Mouse (Mus musculus) liver, embryonic 14.5 days (tissue): ENCODE results near the gene Ifih1.

ENCODE experiments used
- CTCF ChIP-seq: IDR thresholded peaks from 2 replicates; pipeline ENCODE4 v1.5.1; 2016; ENCODE audit warnings: antibody characterized with exemption, low read depth, control low read depth
- EP300 ChIP-seq: IDR thresholded peaks from 2 replicates; pipeline ENCODE4 v1.6.1; 2016; ENCODE audit warnings: antibody characterized with exemption, low read depth

DNA sequence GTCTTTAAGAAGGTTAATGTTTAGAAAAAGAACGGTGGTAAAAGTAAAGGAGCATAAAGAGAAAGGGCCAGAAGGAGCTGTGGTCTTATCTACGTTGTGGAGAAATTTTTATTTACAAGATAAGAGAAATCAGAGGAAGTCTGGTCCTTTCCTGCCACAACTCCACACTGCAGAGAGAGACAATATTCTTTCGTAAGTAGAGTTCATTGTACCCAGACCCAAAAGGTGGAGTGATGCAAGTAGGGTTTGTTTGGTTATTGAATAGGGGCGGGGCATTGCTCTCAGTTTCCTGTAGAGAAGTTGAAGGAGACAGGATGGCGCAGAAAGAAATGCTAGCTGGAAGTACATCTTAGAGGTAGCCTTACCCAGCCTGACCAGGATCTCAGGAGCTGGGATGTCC lies 60.3 kb downstream of the Ifih1 start:
- TF ChIP-seq CTCF: no peak
- no peak for TF ChIP-seq EP300
